ENCODE assay signal across 8 mouse cellular contexts in the genomic region with DNA sequence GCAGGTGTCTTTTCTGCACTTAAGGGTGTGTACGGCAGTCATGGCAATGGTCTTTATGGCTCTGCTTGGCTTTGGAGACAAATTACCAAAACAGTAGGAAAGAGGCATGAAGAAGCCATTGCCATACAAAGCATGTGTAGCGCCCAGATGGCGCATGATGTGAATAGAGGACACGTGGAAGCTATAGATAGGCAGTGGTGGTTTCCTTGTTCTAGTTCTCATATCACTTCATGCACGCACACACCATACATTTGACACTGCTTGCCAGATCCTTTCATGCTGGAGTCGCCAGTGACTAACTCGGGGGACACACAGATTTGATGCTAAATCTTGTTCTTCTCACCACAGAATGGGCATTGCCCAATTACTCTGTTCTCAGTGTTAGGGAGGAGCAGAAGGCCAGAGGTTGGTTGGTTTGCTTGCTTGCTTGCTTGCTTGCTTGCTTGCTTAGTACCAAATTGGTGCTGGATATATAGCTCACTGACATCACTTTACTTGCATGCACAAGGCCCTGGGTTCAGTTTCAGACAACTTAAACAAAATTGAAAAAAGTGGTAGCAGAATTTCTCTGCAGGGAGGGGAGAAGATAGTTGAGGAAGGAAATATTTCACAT. TPM values are rescaled to one million over a fixed set of nuclear protein-coding genes. Genes with fewer than 3 reads are reported as not detected.
DNase-seq lines count a peak whose midpoint lies in the region; ATAC-seq and TF ChIP-seq lines count a peak whose summit lies in the region.

TSS of gene Cspg5 (plus strand) at position 563 of the 613 bp plus-strand sequence.

- no peaks in the 10 kb centered on the region for H3K27me3 ChIP-seq in kidney, postnatal 0 days (ENCODE audit: insufficient read depth, low read length)
- H3K27me3 ChIP-seq in midbrain, embryonic 16.5 days (ENCODE audit: control insufficient read depth, insufficient read depth, low read depth, low read length): no peaks in the 10 kb centered on the region

- DNase-seq in kidney, postnatal 0 days (ENCODE audit: low spot score): no peak
- DNase-seq in kidney, adult 18-20 months: no peak
- no peak for DNase-seq in layer of hippocampus, postnatal 25 days (ENCODE audit: extremely low spot score in 1 of 2, low spot score in 1 of 2)
- DNase-seq in urinary bladder, postnatal 10 days (ENCODE audit: low spot score): no peak
- no peak for DNase-seq in cerebellum, postnatal 4 days (ENCODE audit: low spot score in 2 of 2)
- no peak for DNase-seq in frontal cortex, postnatal 25 days (ENCODE audit: low spot score in 2 of 2)

- 85% methylated on average over 7 of the region's 7 CpGs for WGBS in kidney, postnatal 0 days
- WGBS in midbrain, embryonic 16.5 days: 92% methylated on average over 7 of the region's 7 CpGs

- H3K27ac ChIP-seq in kidney, postnatal 0 days: no peak within 1 kb of the TSS
- H3K27ac ChIP-seq in cortical plate, adult 2 months (ENCODE audit: insufficient read depth, low read length): peak within 1 kb of the TSS; percentile 98
- peak within 1 kb of the TSS; percentile 95 for H3K27ac ChIP-seq in midbrain, embryonic 16.5 days (ENCODE audit: low read length)

- H3K9me3 ChIP-seq in kidney, postnatal 0 days (replicated peaks; ENCODE audit: low read length): no peaks in the 10 kb centered on the region
- no peaks in the 10 kb centered on the region for H3K9me3 ChIP-seq in midbrain, embryonic 16.5 days (replicated peaks; ENCODE audit: control insufficient read depth, low read length, poor library complexity, severe bottlenecking)

- peak within 1 kb of the TSS; percentile 99 for H3K4me2 ChIP-seq in kidney, postnatal 0 days (ENCODE audit: low read length)
- peak within 1 kb of the TSS; percentile 92 for H3K4me2 ChIP-seq in midbrain, embryonic 16.5 days (ENCODE audit: low read length)

- H3K4me1 ChIP-seq in kidney, postnatal 0 days (replicated peaks; ENCODE audit: insufficient read depth, low read length): peaks cover 5% of the 10 kb centered on the region
- H3K4me1 ChIP-seq in cortical plate, adult 2 months (ENCODE audit: control insufficient read depth, insufficient read depth, low read length): peaks cover 2% of the 10 kb centered on the region; the same call in 1 of the 2 replicates
- H3K4me1 ChIP-seq in midbrain, embryonic 16.5 days (ENCODE audit: control insufficient read depth, insufficient read depth, low read length): peaks cover 26% of the 10 kb centered on the region

- no peak within 1 kb of the TSS for H3K4me3 ChIP-seq in kidney, postnatal 0 days (replicated peaks; ENCODE audit: low read depth, low read length)
- H3K4me3 ChIP-seq in cortical plate, adult 2 months (ENCODE audit: insufficient read depth, low read length): peak within 1 kb of the TSS; percentile 64
- H3K4me3 ChIP-seq in midbrain, embryonic 16.5 days (ENCODE audit: low read depth, low read length): peak within 1 kb of the TSS; percentile 91

- TF ChIP-seq POLR2A in cortical plate, adult 2 months (IDR thresholded peaks at IDR 0.05; ENCODE audit: extremely low read depth, insufficient read depth, low read length): no peak

- H3K9ac ChIP-seq in kidney, postnatal 0 days (ENCODE audit: low read depth, low read length): no peak within 1 kb of the TSS
- peak within 1 kb of the TSS; percentile 95 for H3K9ac ChIP-seq in midbrain, embryonic 16.5 days (ENCODE audit: low read depth, low read length)

- 0 out of 2 replicates have a peak, but pooled peaks cover 3% of the 10 kb centered on the region for H3K36me3 ChIP-seq in kidney, postnatal 0 days (ENCODE audit: insufficient read depth, low read length)
- peaks cover 11% of the 10 kb centered on the region for H3K36me3 ChIP-seq in midbrain, embryonic 16.5 days (ENCODE audit: control insufficient read depth, insufficient read depth, low read length)

- ATAC-seq in kidney, postnatal 0 days (replicated peaks; ENCODE audit: low FRiP score, low read depth): no peak
- no peak for ATAC-seq in midbrain, embryonic 16.5 days

- no peak for TF ChIP-seq CTCF in kidney, postnatal 0 days (IDR thresholded peaks at IDR 0.05; ENCODE audit: low read depth)
- TF ChIP-seq CTCF in cortical plate, adult 2 months (IDR thresholded peaks at IDR 0.05; ENCODE audit: extremely low read depth, insufficient read depth, low read length): no peak

RNA-seq across cellular contexts. Expression of gene Cspg5, which starts in this region (rescaled TPM):
- 2.3 and 2.8 TPM in 2 replicates for polyA plus RNA-seq in kidney, postnatal 0 days (2015; fragmentation: Nextera tagmentation; extraction: Ambion mirVana)
- 382 and 388 TPM in 2 replicates for polyA plus RNA-seq in cortical plate, adult 2 months (2012; rRNA removed)
- 100 to 1,000 TPM; 307 to 311 TPM for total RNA-seq in layer of hippocampus, postnatal 25 days (2021)
- polyA plus RNA-seq in midbrain, embryonic 16.5 days (2015; fragmentation: Nextera tagmentation; extraction: Ambion mirVana): 180 and 230 TPM in 2 replicates

Comparison
In these comparisons a context has a peak if more than half of its experiments do, and no peak if none do; other contexts are left out.
1. RNA of gene Cspg5 (polyA plus RNA-seq): 382 to 388 TPM in cortical plate, adult 2 months and 180 to 230 TPM in midbrain, embryonic 16.5 days; 2.3 to 2.8 TPM in kidney, postnatal 0 days; every median in the first group is over 10 times any median in the second.